Mouse (Mus musculus) B cell, adult 2 months (primary cell): Measurements from ENCODE around the gene 1700017N19Rik.

Experiments used
- DNase-seq, 2 experiments: peaks; one replicate each; pipeline ENCODE4 v3.0.0; 2022

Gene 1700017N19Rik

DNA sequence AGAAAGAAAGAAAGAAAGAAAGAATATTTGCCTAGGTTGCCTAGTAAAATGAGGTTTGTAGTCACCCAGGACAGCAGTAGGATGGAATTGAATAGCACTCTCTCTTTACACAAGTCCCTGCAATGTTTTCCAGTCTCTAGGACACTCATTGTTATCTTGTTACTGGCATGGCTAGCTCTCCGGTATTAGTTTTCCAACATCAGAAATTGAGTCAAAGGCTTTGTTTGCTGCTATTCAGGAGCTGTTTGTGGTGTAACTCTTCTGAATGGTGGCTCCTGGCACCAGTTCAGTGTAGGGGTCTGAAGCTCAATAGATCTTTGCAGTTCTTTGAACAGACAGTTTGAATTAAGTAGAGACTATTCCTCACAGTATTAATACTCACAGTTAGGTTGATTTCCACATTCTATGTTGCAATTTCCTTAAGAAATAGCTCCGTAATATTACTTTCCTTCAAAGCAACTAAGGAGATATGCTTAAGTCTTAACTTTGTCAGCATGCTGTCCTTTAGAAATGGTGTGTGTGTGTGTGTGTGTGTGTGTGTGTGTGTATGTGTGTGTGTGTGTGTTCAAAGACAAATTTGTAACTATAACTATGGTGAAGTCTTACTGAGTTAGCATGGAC lies 71.8 kb downstream of the 1700017N19Rik start:
- no peak for DNase-seq
